Mouse (Mus musculus) embryonic facial prominence, embryonic 12.5 days (tissue): ENCODE results near the gene Ube2h. TPM values are rescaled to one million over a fixed set of nuclear protein-coding genes. Genes with fewer than 3 reads are reported as not detected.

ENCODE experiments used
- ATAC-seq: fragments of 200-750 bp; cut with Nextera tagmentation; 2 replicates; pipeline ENCODE4 v1.8.0; 2017; ENCODE audit not compliant: insufficient number of reproducible peaks, insufficient read depth, low FRiP score, low TSS enrichment
- H3K27ac ChIP-seq: fragments of 300-500 bp; sonication (generic); 2 replicates; pipeline ENCODE4 v1.5.1; 2016; ENCODE audit warnings: mild to moderate bottlenecking
- H3K27me3 ChIP-seq: fragments of 300-500 bp; sonication (generic); 2 replicates; pipeline ENCODE4 v1.6.1; 2016; ENCODE audit warnings: mild to moderate bottlenecking, moderate library complexity
- H3K36me3 ChIP-seq: fragments of 300-500 bp; sonication (generic); 2 replicates; pipeline ENCODE4 v1.6.1; 2016; ENCODE audit warnings: mild to moderate bottlenecking
- H3K4me1 ChIP-seq: fragments of 300-500 bp; sonication (generic); 2 replicates; pipeline ENCODE4 v1.6.1; 2016
- H3K4me2 ChIP-seq: fragments of 300-500 bp; sonication (generic); replicated peaks from 2 replicates; pipeline ENCODE4 v1.6.1; 2016; ENCODE audit warnings: mild to moderate bottlenecking, moderate library complexity
- H3K4me3 ChIP-seq: fragments of 300-500 bp; sonication (generic); 2 replicates; pipeline ENCODE4 v1.5.1; 2016; ENCODE audit warnings: mild to moderate bottlenecking
- H3K9ac ChIP-seq: fragments of 300-500 bp; sonication (generic); 2 replicates; pipeline ENCODE4 v1.6.1; 2016; ENCODE audit warnings: mild to moderate bottlenecking, moderate library complexity
- H3K9me3 ChIP-seq: fragments of 300-500 bp; sonication (generic); 2 replicates; pipeline ENCODE4 v1.6.1; 2016; ENCODE audit warnings: mild to moderate bottlenecking, moderate library complexity
- WGBS: fragments of 180-500 bp; shearing (Covaris S2); methylation state at CpG from one replicate; pipeline ENCODE4 v1.1.7; 2016; 5-methylcytosine and 5-hydroxymethylcytosine counted together
- polyA plus RNA-seq: library from polyadenylated mRNA; unstranded; fragments of >200 nt; fragmentation: Nextera tagmentation; extraction: Ambion mirVana; gene quantifications from 2 replicates; pipeline ENCODE4 v1.2.1, GENCODE M21; 2016

Gene Ube2h
- polyA plus RNA-seq: 52.5 and 56.1 TPM in 2 replicates

GRCm38 (mm10) chr6:30304399-30304917 is at the start of gene Ube2h:
TSS of gene Ube2h (minus strand) at chr6:30304539.
- H3K9ac ChIP-seq: peak within 1 kb of the TSS; percentile 92
- 2% methylated on average over 27 of the region's 33 CpGs for WGBS
- H3K4me2 ChIP-seq: peak within 1 kb of the TSS; percentile 85
- peak; percentile 87 for ATAC-seq
- H3K4me1 ChIP-seq: peaks cover 28% of the 10 kb centered on the region
- no peaks in the 10 kb centered on the region for H3K27me3 ChIP-seq
- H3K27ac ChIP-seq: peak within 1 kb of the TSS; percentile 88
- peak within 1 kb of the TSS; percentile 83 for H3K4me3 ChIP-seq
- H3K36me3 ChIP-seq: no peaks in the 10 kb centered on the region
- H3K9me3 ChIP-seq: no peaks in the 10 kb centered on the region

GRCm38 (mm10) chr6:30353661-30354060 is 49.3 kb upstream of the Ube2h start:
- no peak overlapping the region for H3K9ac ChIP-seq
- H3K27me3 ChIP-seq: no peaks in the 10 kb centered on the region
- no peak for ATAC-seq
- 59% methylated on average over 8 of the region's 8 CpGs for WGBS
- H3K4me2 ChIP-seq: no peak overlapping the region
- no peaks in the 10 kb centered on the region for H3K9me3 ChIP-seq
- no peaks in the 10 kb centered on the region for H3K36me3 ChIP-seq
- no peak overlapping the region for H3K4me3 ChIP-seq
- H3K4me1 ChIP-seq: peaks cover 7% of the 10 kb centered on the region
- no peak overlapping the region for H3K27ac ChIP-seq

- ATAC-seq: no peak
- 31% methylated on average over 8 of the region's 8 CpGs for WGBS
- H3K4me2 ChIP-seq: no peak overlapping the region
- no peak overlapping the region for H3K27ac ChIP-seq
- H3K27me3 ChIP-seq: no peaks in the 10 kb centered on the region
- peaks cover 7% of the 10 kb centered on the region for H3K4me1 ChIP-seq
- no peak overlapping the region for H3K4me3 ChIP-seq
- no peaks in the 10 kb centered on the region for H3K36me3 ChIP-seq
- no peaks in the 10 kb centered on the region for H3K9me3 ChIP-seq
- H3K9ac ChIP-seq: no peak overlapping the region
Observed at GRCm38 (mm10) chr6:30352762-30353161, 48.4 kb upstream of the Ube2h start.

- Histone ChIP-seq H3K4me1 (peaks cover 7% of the 10 kb centered on the region), H3K9me3 (no peaks in the 10 kb centered on the region), H3K27ac (no peak overlapping the region), H3K9ac (no peak overlapping the region), H3K27me3 (no peaks in the 10 kb centered on the region), H3K36me3 (no peaks in the 10 kb centered on the region), H3K4me3 (no peak overlapping the region), H3K4me2 (no peak overlapping the region)
- no peak for ATAC-seq
- WGBS: 79% methylated on average over 9 of the region's 9 CpGs
Observed at GRCm38 (mm10) chr6:30351290-30351689, 47.0 kb upstream of the Ube2h start.

GRCm38 (mm10) chr6:30347288-30347801 is 43.0 kb upstream of the Ube2h start:
- Histone ChIP-seq H3K9ac (no peak overlapping the region), H3K27me3 (no peaks in the 10 kb centered on the region), H3K36me3 (no peaks in the 10 kb centered on the region), H3K4me2 (no peak overlapping the region), H3K9me3 (no peaks in the 10 kb centered on the region), H3K27ac (no peak overlapping the region), H3K4me1 (no peaks in the 10 kb centered on the region), H3K4me3 (no peak overlapping the region)
- no peak for ATAC-seq
- WGBS: 76% methylated on average over 4 of the region's 4 CpGs

GRCm38 (mm10) chr6:30346737-30347136 is 42.4 kb upstream of the Ube2h start:
- no peak overlapping the region for H3K4me2 ChIP-seq
- H3K9me3 ChIP-seq: no peaks in the 10 kb centered on the region
- no peak for ATAC-seq
- H3K4me3 ChIP-seq: no peak overlapping the region
- H3K27me3 ChIP-seq: no peaks in the 10 kb centered on the region
- H3K27ac ChIP-seq: no peak overlapping the region
- WGBS: 70% methylated on average over 6 of the region's 6 CpGs
- no peak overlapping the region for H3K9ac ChIP-seq
- H3K4me1 ChIP-seq: no peaks in the 10 kb centered on the region
- H3K36me3 ChIP-seq: no peaks in the 10 kb centered on the region

GRCm38 (mm10) chr6:30344032-30344431 is 39.7 kb upstream of the Ube2h start:
- H3K9me3 ChIP-seq: no peaks in the 10 kb centered on the region
- WGBS: 76% methylated on average over 6 of the region's 6 CpGs
- H3K27ac ChIP-seq: no peak overlapping the region
- H3K9ac ChIP-seq: no peak overlapping the region
- no peaks in the 10 kb centered on the region for H3K4me1 ChIP-seq
- no peak for ATAC-seq
- H3K4me2 ChIP-seq: no peak overlapping the region
- no peaks in the 10 kb centered on the region for H3K36me3 ChIP-seq
- H3K4me3 ChIP-seq: no peak overlapping the region
- no peaks in the 10 kb centered on the region for H3K27me3 ChIP-seq

GRCm38 (mm10) chr6:30340231-30340873 is 36.0 kb upstream of the Ube2h start:
- ATAC-seq: no peak
- no peak overlapping the region for H3K27ac ChIP-seq
- H3K4me1 ChIP-seq: no peaks in the 10 kb centered on the region
- no peaks in the 10 kb centered on the region for H3K36me3 ChIP-seq
- 89% methylated on average over 4 of the region's 4 CpGs for WGBS
- no peak overlapping the region for H3K4me3 ChIP-seq
- no peak overlapping the region for H3K4me2 ChIP-seq
- no peak overlapping the region for H3K9ac ChIP-seq
- no peaks in the 10 kb centered on the region for H3K9me3 ChIP-seq
- no peaks in the 10 kb centered on the region for H3K27me3 ChIP-seq

GRCm38 (mm10) chr6:30336912-30337311 is 32.6 kb upstream of the Ube2h start:
- ATAC-seq: no peak
- Histone ChIP-seq H3K4me2 (no peak overlapping the region), H3K4me1 (0 out of 2 replicates have a peak, but pooled peaks cover 4% of the 10 kb centered on the region), H3K9me3 (no peaks in the 10 kb centered on the region), H3K9ac (no peak overlapping the region), H3K36me3 (no peaks in the 10 kb centered on the region), H3K27me3 (no peaks in the 10 kb centered on the region), H3K4me3 (no peak overlapping the region), H3K27ac (no peak overlapping the region)
- 26% methylated on average over 5 of the region's 5 CpGs for WGBS

GRCm38 (mm10) chr6:30332262-30332661 is 27.9 kb upstream of the Ube2h start:
- Histone ChIP-seq H3K4me2 (no peak overlapping the region), H3K4me1 (0 out of 2 replicates have a peak, but pooled peaks cover 4% of the 10 kb centered on the region), H3K27ac (no peak overlapping the region), H3K9ac (no peak overlapping the region), H3K9me3 (no peaks in the 10 kb centered on the region), H3K27me3 (no peaks in the 10 kb centered on the region), H3K4me3 (no peak overlapping the region), H3K36me3 (no peaks in the 10 kb centered on the region)
- WGBS: 34% methylated on average over 4 of the region's 4 CpGs
- no peak for ATAC-seq

GRCm38 (mm10) chr6:30330706-30331105 is 26.4 kb upstream of the Ube2h start:
- no peak overlapping the region for H3K4me3 ChIP-seq
- no peak for ATAC-seq
- H3K27me3 ChIP-seq: no peaks in the 10 kb centered on the region
- H3K4me1 ChIP-seq: 0 out of 2 replicates have a peak, but pooled peaks cover 4% of the 10 kb centered on the region
- H3K4me2 ChIP-seq: no peak overlapping the region
- no peak overlapping the region for H3K27ac ChIP-seq
- 75% methylated on average over 5 of the region's 5 CpGs for WGBS
- H3K9me3 ChIP-seq: no peaks in the 10 kb centered on the region
- no peaks in the 10 kb centered on the region for H3K36me3 ChIP-seq
- no peak overlapping the region for H3K9ac ChIP-seq

GRCm38 (mm10) chr6:30325932-30326501 is 21.7 kb upstream of the Ube2h start:
- Histone ChIP-seq H3K27me3 (no peaks in the 10 kb centered on the region), H3K9ac (no peak overlapping the region), H3K4me2 (no peak overlapping the region), H3K4me1 (peaks cover under 1% of the 10 kb centered on the region; the same call in 1 of the 2 replicates), H3K9me3 (no peaks in the 10 kb centered on the region), H3K27ac (no peak overlapping the region), H3K4me3 (no peak overlapping the region), H3K36me3 (no peaks in the 10 kb centered on the region)
- WGBS: 68% methylated on average over 4 of the region's 4 CpGs
- ATAC-seq: no peak
